Mouse (Mus musculus) activated CD4-positive, CD25-positive, alpha-beta regulatory T cell, adult 9 weeks (primary cell): ENCODE measurements around the gene Rdh5. TPM values are rescaled to one million over a fixed set of nuclear protein-coding genes. Genes with fewer than 3 reads are reported as not detected.

Experiments
- polyA plus RNA-seq: library from polyadenylated mRNA; unstranded; fragments of 100-300 nt; shearing (Covaris generic); gene quantifications from one replicate; pipeline ENCODE4 v1.2.1, GENCODE M21; 2017

Gene Rdh5
- polyA plus RNA-seq, result 13.5 TPM

DNA sequence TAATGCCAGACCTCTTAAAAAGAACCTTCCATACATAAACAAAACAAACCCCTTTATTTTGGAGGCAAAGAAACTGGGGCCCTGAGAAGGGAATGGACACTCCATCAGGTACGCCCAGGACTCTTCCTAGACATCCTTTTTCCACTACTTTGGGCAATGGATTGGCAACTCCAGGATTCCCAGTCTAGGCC lies at the start of gene Rdh5:
Gene Rdh5, minus strand, starts transcription at position 67 of the 191 bp plus-strand sequence.

DNA sequence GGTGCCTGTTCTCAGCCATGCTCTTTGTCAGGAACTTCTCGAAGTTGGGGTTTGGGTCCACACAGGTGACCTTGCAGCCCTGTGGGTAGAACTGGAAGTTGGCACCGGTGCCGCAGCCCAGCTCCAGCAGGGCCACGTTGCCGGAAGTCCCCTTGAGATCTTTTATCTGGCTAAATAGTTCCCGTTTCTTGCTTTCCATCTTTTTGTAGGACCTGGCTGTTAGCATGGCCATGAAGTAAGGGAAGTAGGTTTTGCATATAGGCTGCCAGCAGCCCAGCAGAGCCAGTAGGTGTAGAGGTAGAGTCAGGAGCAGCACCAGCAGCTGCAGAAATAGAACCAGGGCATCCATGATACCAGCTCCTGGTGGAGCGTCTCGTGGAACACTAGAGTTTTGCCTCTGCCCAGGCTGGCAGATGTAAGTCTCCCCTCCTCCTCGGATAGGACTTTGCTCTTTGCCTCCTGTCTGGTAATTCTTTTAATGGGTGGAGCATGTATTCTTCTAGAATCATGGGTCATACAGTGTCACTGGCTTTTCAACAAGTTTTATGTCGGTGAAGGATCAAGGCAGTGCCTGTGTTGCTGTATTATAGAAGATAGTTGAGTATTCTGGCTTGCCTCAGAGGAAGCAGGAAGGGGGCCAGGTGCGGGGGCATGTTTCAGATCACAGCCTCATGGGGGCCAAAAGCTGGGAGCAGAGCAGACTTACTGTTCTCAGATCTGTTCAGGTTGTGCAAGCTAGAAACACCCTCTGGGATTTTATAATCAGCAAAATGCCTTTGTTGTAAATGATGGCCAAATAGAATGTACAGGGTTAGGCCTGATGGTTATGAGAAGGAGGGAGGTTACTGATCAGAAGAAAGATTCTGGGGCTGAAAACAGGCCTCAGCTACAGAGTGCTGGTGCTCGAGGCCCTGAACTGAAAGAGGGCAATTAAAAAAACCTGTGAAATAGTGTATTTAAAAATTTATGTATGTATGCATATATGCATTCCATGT lies 38.2 kb upstream of the Rdh5 start, which contains the start of gene Mettl7b:
Gene Mettl7b, minus strand, starts transcription at position 399 of the 995 bp plus-strand sequence.

DNA sequence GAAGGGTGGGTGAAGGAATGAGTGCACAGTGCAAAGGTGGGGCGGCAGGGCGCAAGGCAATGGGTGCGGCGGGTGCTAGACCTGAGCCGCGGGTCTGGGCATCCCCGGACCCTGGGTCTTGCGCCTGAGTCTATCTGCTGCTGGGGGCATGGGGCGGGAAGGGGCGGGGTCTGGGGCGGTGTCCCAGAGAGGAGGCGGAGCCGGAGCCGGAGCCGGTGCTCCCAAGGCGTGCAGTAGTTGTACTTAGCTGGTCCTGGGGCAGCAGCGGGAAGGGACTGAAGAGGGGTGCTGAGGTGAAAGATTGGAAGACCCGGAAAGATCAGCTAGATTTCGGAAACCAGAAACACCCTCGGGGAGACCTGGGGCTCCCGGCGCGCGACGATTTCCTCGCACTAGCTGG lies 10.9 kb upstream of the Rdh5 start, which contains the start of gene Itga7:
Gene Itga7, plus strand, starts transcription at position 245 of the 400 bp plus-strand sequence.

DNA sequence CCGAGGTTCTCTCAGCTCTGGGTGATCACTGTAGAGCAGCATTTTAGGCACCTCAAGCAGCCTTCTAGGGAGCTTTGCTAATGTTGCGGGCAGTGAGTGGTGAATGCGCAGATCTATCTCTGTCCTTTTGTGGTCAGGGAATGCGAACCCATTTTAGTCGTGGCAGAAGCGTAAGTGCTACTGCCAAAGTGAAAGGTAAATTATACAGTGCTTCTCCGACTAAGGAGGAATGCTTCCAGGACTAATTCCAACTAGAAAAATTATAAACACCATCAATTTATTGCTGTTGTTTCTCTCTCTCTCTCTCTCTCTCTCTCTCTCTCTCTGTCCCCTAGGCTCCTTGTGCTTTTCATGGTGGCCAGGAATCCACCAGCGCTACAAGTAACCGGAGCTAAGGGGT lies 1.2 kb upstream of the Rdh5 start, which contains the start of gene Bloc1s1:
Gene Bloc1s1, minus strand, starts transcription at position 101 of the 400 bp plus-strand sequence.

DNA sequence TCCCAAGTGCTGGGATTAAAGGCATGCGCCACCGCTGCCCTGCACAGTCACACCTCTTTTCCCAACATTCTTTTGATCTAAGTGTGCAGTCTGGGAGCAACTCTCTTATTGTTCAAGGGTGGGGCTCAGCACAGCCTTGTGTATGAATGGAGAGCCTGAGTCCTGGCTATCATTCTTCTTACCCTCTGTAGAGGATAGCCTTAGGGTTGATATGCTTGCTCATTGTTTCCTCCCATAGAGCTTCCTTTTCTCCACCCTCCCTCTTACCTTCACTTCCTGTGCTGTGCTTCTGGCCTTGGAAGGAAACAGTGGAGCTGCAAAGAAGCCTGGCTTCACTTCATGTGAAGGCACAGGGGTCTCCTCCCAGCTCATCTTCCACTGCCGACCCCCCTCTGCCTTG lies 22.0 kb downstream of the Rdh5 start, which contains the start of gene Cd63:
Gene Cd63, plus strand, starts transcription at position 292 of the 400 bp plus-strand sequence.

DNA sequence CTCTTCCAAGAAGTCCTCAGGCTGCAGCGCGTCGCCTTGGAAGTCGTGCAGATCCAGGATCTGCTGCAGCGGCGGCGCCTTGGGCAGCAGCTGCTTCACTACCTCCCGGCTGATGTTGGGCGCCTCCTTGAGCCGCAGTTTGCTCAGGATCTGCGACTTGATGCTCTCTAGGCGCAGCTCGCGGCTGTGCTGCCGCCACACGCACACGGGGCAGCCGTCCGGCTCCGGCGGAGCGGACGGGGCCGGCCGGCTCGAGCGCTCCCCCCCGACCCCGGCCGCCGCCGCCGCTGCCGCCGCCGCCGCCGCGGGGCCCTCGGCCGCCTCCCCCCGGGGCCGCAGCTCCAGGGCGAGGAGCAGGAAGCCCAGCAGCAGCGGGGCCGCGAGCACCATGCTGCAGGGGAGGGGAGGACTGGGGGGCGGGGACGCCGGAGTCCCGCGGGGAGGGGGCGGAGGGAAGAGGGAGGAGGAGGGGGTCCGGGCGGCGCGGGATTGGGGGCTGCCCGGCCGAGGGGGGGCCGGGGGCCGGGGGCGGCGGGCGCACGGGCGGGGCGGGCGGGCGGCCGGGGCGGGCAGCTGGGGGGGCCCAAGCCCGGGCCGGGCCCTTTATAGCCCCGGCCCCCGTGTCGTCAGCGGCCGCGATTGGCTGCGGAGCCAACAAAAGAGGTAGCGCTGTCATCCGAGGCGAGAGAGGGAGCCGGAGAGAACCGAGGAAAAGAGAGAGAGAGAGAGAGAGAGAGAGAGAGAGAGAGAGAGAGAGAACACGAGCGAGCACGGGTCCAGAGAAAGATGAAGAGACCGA lies 31.2 kb downstream of the Rdh5 start, which contains the start of gene Gdf11:
Gene Gdf11, minus strand, starts transcription at position 423 of the 799 bp plus-strand sequence.

Other genes starting within 250 kb of the Rdh5 start
- gene Suox, start 248.8 kb downstream of the Rdh5 start, polyA plus RNA-seq, result 51.9 TPM
- 49.0 TPM for gene Rab5b, start 226.6 kb downstream of the Rdh5 start, polyA plus RNA-seq
- 4.9 TPM for gene Pmel, start 218.7 kb downstream of the Rdh5 start, polyA plus RNA-seq
- 38.5 TPM for gene Cdk2, start 217.9 kb downstream of the Rdh5 start, polyA plus RNA-seq
- gene Dgka, start 178.0 kb downstream of the Rdh5 start, polyA plus RNA-seq, result 715 TPM
- gene Pym1, start 175.0 kb downstream of the Rdh5 start, polyA plus RNA-seq, result 38.2 TPM
- not detected for gene Mmp19, start 132.0 kb downstream of the Rdh5 start, polyA plus RNA-seq
- gene Dnajc14, start 118.8 kb downstream of the Rdh5 start, polyA plus RNA-seq, result 124 TPM
- gene Tmem198b, start 118.5 kb downstream of the Rdh5 start, polyA plus RNA-seq, result 5.1 TPM
- gene Sarnp, start 105.6 kb downstream of the Rdh5 start, polyA plus RNA-seq, result 164 TPM
- 77.1 TPM for gene Ormdl2, start 101.2 kb downstream of the Rdh5 start, polyA plus RNA-seq
- 0.88 TPM for gene Gdf11, start 31.2 kb downstream of the Rdh5 start, polyA plus RNA-seq
- gene Cd63, start 21.9 kb downstream of the Rdh5 start, polyA plus RNA-seq, result 0.20 TPM
- 185 TPM for gene Bloc1s1, start 1.1 kb upstream of the Rdh5 start, polyA plus RNA-seq
- 10.1 TPM for gene Itga7, start 10.9 kb upstream of the Rdh5 start, polyA plus RNA-seq
- gene Mettl7b, start 38.1 kb upstream of the Rdh5 start, polyA plus RNA-seq, result not detected
- gene Olfr9, start 66.5 kb upstream of the Rdh5 start, polyA plus RNA-seq, result not detected
- gene Olfr763, start 87.9 kb upstream of the Rdh5 start, polyA plus RNA-seq, result not detected
- gene Olfr764-ps1, start 117.0 kb upstream of the Rdh5 start, polyA plus RNA-seq, result not detected
- gene Olfr765, start 127.1 kb upstream of the Rdh5 start, polyA plus RNA-seq, result not detected
- gene Olfr766-ps1, start 146.1 kb upstream of the Rdh5 start, polyA plus RNA-seq, result not detected
- not detected for gene Olfr767, start 160.0 kb upstream of the Rdh5 start, polyA plus RNA-seq
- gene Olfr768, start 176.5 kb upstream of the Rdh5 start, polyA plus RNA-seq, result not detected
- not detected for gene Olfr769, start 195.0 kb upstream of the Rdh5 start, polyA plus RNA-seq
- not detected for gene Olfr770, start 216.1 kb upstream of the Rdh5 start, polyA plus RNA-seq
- not detected for gene Olfr771, start 241.9 kb upstream of the Rdh5 start, polyA plus RNA-seq